Mouse (Mus musculus): ENCODE results near the gene Cdk2ap2. TPM values are rescaled to one million over a fixed set of nuclear protein-coding genes. Genes with fewer than 3 reads are reported as not detected.
A peak's percentile ranks its signal among the peaks of the same experiment; 100 is the strongest.
"Not testable (repeated sequence)": the region's sequence is repeated elsewhere in the genome, so short reads cannot be mapped to it uniquely, and the experiment has no call there.

The Cdk2ap2 gene
- polyA plus RNA-seq, 2 experiments: 52.5 to 101 TPM

DNA sequence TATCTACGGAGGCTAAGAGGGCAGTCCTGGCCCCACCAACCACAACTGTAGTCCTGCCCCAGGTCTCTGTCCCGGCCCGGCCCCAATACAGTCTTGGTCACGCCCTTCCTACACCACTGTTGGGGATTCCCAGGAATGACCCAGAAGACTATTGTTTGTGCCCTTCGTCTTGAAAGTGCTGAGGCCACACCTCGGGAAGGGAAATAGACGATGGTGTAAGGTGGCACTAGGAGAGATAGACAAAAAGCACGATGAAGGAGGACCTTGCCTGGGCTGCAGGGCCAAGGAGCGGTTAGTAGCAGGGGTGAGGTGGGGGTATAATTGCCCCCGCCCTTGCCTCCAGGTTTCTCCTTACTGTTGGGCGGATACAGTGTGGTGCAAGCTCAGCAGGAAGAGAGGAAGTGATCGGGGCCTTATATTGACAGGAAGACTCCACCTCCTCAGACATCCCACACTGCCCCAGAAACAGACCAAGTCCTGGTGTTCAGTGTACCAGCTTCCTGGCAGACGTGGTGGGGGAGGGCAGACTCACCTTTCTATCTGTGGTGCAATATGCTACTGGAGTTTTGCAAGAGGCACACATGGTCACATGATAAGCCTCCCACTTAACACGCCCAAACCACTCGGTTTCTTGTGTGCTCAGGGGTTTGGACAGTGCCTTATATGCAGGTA is 37.8 kb upstream of the Cdk2ap2 start, which contains the start of gene Gstp3:
Gstp3 (minus strand) TSS at position 501 of the 672 bp plus-strand sequence.
- peak within 1 kb of the TSS; percentile 48 to 52 for H3K4me3 ChIP-seq (ENCODE audit: insufficient read depth in 1 of 2, low read depth in 2 of 2, low read length in 2 of 2)
- TF ChIP-seq EP300 (IDR thresholded peaks at IDR 0.05; ENCODE audit: low read depth) (peak; percentile 84), CTCF (IDR thresholded peaks at IDR 0.05; ENCODE audit: low read depth) (no peak)
- H3K36me3 ChIP-seq (replicated peaks; ENCODE audit: control insufficient read depth, insufficient read depth, low read depth): no peaks in the 10 kb centered on the region
- H3K27ac ChIP-seq: peak within 1 kb of the TSS; percentile 86
- H3K4me2 ChIP-seq (ENCODE audit: low read depth): peak within 1 kb of the TSS; percentile 80
- DNase-seq (ENCODE audit: low read depth in 3 of 3, low spot score in 3 of 3) (peak; percentile 70 to 73 (median 72)), ATAC-seq (ENCODE audit: insufficient read depth) (peak; percentile 93)
- no peaks in the 10 kb centered on the region for H3K9me3 ChIP-seq (ENCODE audit: control insufficient read depth, low read length)
- H3K9ac ChIP-seq (replicated peaks): peak within 1 kb of the TSS; percentile 68
- H3K27me3 ChIP-seq (ENCODE audit: control insufficient read depth, insufficient read depth, low read length): no peaks in the 10 kb centered on the region
- peaks cover 24 to 34% of the 10 kb centered on the region in 2 experiments for H3K4me1 ChIP-seq (replicated peaks; ENCODE audit: control insufficient read depth in 2 of 2, insufficient read depth in 2 of 2, low read length in 1 of 2)
- WGBS (ENCODE audit: insufficient replicate concordance): 18% methylated on average over 15 of the region's 15 CpGs

DNA sequence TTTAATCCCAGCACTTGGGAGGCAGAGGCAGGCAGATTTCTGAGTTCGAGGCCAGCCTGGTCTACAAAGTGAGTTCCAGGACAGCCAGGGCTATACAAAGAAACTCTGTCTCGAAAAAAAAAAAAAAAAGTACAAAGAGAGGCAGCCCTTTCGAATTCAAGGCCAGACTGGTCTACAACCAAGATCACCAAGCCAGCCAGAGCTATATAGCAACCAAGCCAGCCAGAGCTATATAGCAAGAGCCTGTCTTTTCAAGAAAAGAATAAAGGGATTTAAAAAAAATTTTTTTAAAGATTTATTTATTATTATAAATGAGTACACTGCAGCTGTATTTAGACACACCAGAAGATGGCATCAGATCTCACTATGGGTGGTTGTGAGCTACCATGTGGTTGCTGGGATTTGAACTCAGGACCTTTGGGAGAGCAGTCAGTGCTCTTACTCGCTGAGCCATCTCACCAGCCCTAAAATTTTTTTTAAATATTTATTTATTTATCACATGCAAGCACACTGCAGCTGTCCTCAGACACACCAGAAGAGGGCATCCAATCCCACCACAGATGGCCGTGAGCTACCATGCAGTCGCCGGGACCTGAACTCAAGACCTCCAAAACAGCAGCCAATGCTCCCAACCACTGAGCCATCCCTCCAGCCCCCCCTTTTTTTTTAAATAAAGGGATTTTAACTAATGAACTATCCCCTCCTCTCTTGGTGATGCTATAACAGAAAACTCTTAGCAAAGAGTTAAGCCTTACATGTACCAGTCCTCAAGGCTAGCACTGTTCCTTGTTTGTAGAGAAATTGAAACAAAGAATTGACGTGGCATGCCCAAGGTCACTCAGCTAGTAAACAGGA is 36.7 kb upstream of the Cdk2ap2 start:
- H3K4me2 ChIP-seq (ENCODE audit: low read depth): peak overlapping the region; percentile 80; the same call in 1 of the 2 replicates
- H3K9ac ChIP-seq (replicated peaks); H3K27me3 ChIP-seq (ENCODE audit: control insufficient read depth, insufficient read depth, low read length); H3K9me3 ChIP-seq (ENCODE audit: control insufficient read depth, low read length); ATAC-seq (ENCODE audit: insufficient read depth); H3K36me3 ChIP-seq (replicated peaks; ENCODE audit: control insufficient read depth, insufficient read depth, low read depth); H3K4me3 ChIP-seq (ENCODE audit: insufficient read depth in 1 of 2, low read depth in 2 of 2, low read length in 2 of 2); DNase-seq (ENCODE audit: low read depth in 3 of 3, low spot score in 3 of 3): not testable (repeated sequence)
- 0 out of 2 replicates have a peak, but pooled peaks have one; percentile 9 for TF ChIP-seq CTCF (IDR thresholded peaks at IDR 0.05; ENCODE audit: low read depth)
- WGBS (ENCODE audit: insufficient replicate concordance): 78% methylated on average over 8 of the region's 8 CpGs
- H3K4me1 ChIP-seq (replicated peaks; ENCODE audit: control insufficient read depth in 2 of 2, insufficient read depth in 2 of 2, low read length in 1 of 2): peaks cover 24 to 34% of the 10 kb centered on the region in 2 experiments
- H3K27ac ChIP-seq: peak overlapping the region; percentile 86; the same call in 1 of the 2 replicates

DNA sequence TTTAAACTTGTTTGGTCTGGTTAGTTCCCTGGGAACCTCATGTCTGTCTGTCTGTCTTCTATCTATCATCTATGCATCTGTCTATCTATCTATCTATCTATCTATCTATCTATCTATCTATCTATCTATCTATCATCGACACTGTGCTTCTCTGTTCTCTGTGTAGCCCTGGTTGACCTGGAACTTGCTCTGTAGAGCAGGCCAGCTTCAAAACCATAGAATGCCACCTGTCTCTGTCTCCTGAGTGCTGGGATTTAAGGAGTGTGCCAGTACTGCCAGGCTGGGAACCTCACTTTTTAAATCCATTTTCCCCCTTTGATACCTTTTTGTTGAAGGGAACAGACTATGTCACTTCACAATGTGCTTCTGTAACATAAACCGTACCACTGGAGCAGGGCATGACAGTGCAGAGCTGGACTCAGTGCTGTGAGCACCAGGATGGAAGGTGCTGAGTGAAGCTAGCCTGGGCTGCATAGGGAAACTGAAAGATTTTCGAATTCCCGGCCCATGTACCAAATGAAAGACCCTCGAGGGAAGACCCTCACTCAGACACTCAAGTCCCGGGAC is 36.0 kb upstream of the Cdk2ap2 start:
- TF ChIP-seq EP300 (IDR thresholded peaks at IDR 0.05; ENCODE audit: low read depth) (no peak), CTCF (IDR thresholded peaks at IDR 0.05; ENCODE audit: low read depth) (no peak)
- Histone ChIP-seq H3K36me3 (replicated peaks; ENCODE audit: control insufficient read depth, insufficient read depth, low read depth) (no peaks in the 10 kb centered on the region), H3K4me3 (ENCODE audit: insufficient read depth in 1 of 2, low read depth in 2 of 2, low read length in 2 of 2) (no peak overlapping the region), H3K4me1 (replicated peaks; ENCODE audit: control insufficient read depth in 2 of 2, insufficient read depth in 2 of 2, low read length in 1 of 2) (peaks cover 24 to 29% of the 10 kb centered on the region in 2 experiments), H3K9me3 (ENCODE audit: control insufficient read depth, low read length) (no peaks in the 10 kb centered on the region), H3K27me3 (ENCODE audit: control insufficient read depth, insufficient read depth, low read length) (no peaks in the 10 kb centered on the region), H3K9ac (replicated peaks) (no peak overlapping the region), H3K27ac (no peak overlapping the region), H3K4me2 (ENCODE audit: low read depth) (no peak overlapping the region)
- no peak for ATAC-seq (ENCODE audit: insufficient read depth)
- no peak for DNase-seq (ENCODE audit: low read depth in 3 of 3, low spot score in 3 of 3)
- 67% methylated on average over 6 of the region's 6 CpGs for WGBS (ENCODE audit: insufficient replicate concordance)

DNA sequence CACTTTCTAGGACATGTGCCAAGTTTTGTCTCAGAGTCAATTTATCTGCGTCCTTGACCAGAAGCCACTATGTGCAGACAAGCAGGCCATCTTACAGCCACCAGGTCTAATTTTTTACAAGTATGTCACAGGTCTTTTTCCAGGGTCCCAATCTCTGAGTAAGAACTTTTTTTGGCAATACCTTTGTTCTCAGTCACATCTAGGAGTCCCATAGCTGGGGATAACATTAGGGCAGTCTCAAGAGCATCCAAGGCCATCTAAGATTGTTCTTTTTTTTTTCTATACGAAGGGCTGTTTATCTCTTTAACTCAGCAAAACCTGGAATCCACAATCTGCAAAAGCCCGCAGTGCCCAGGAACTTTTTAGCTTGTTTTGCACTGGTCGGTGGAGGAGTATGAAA is 33.6 kb upstream of the Cdk2ap2 start:
- not testable (repeated sequence) for DNase-seq (ENCODE audit: low read depth in 3 of 3, low spot score in 3 of 3); H3K36me3 ChIP-seq (replicated peaks; ENCODE audit: control insufficient read depth, insufficient read depth, low read depth); H3K27me3 ChIP-seq (ENCODE audit: control insufficient read depth, insufficient read depth, low read length); H3K4me3 ChIP-seq (ENCODE audit: insufficient read depth in 1 of 2, low read depth in 2 of 2, low read length in 2 of 2); H3K9me3 ChIP-seq (ENCODE audit: control insufficient read depth, low read length); H3K4me2 ChIP-seq (ENCODE audit: low read depth); ATAC-seq (ENCODE audit: insufficient read depth); H3K9ac ChIP-seq (replicated peaks); H3K27ac ChIP-seq
- WGBS (ENCODE audit: insufficient replicate concordance): 31% methylated on average over 2 of the region's 4 CpGs
- H3K4me1 ChIP-seq (replicated peaks; ENCODE audit: control insufficient read depth in 2 of 2, insufficient read depth in 2 of 2, low read length in 1 of 2): peaks cover 20 to 24% of the 10 kb centered on the region in 2 experiments

DNA sequence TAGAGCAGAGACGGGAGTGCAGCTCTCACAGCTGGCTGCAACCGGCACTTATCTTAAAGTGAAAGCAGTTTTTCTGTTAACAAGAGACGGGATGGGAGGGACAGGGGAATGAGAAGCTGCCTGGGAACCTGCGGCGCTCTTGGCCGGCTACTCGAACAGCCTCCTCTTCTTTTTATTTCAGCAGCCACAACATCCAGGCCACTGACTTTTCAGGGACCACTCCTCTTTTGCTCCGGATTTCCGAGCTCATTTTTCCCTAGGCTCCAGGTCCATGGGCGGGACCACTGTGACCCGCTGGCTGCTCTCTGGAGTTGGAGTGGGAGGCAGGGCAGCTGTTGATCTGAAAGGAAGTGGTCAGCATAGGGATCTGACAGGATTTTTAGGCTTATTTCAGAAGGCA is 32.5 kb upstream of the Cdk2ap2 start:
- not testable (repeated sequence) for H3K4me2 ChIP-seq (ENCODE audit: low read depth)

More for the DNA sequence above, 32.5 kb upstream of the Cdk2ap2 start:
- H3K4me1 ChIP-seq (replicated peaks; ENCODE audit: control insufficient read depth in 2 of 2, insufficient read depth in 2 of 2, low read length in 1 of 2): peaks cover 9 to 12% of the 10 kb centered on the region in 2 experiments
- H3K4me3 ChIP-seq (ENCODE audit: insufficient read depth in 1 of 2, low read depth in 2 of 2, low read length in 2 of 2); H3K9me3 ChIP-seq (ENCODE audit: control insufficient read depth, low read length); H3K27ac ChIP-seq; H3K36me3 ChIP-seq (replicated peaks; ENCODE audit: control insufficient read depth, insufficient read depth, low read depth); ATAC-seq (ENCODE audit: insufficient read depth); H3K9ac ChIP-seq (replicated peaks); DNase-seq (ENCODE audit: low read depth in 3 of 3, low spot score in 3 of 3); H3K27me3 ChIP-seq (ENCODE audit: control insufficient read depth, insufficient read depth, low read length): not testable (repeated sequence)
- WGBS (ENCODE audit: insufficient replicate concordance): 7% methylated on average over 3 of the region's 11 CpGs

Data from liver, embryonic 14.5 days (tissue).